Mouse (Mus musculus) limb, embryonic 11.5 days (tissue): ENCODE data around the gene Plekhm2. TPM values are rescaled to one million over a fixed set of nuclear protein-coding genes. Genes with fewer than 3 reads are reported as not detected.

Experiments
- ATAC-seq: fragments of 200-750 bp; cut with Nextera tagmentation; 2 replicates; pipeline ENCODE4 v1.8.0; 2017; ENCODE audit warnings: low read depth; ENCODE audit not compliant: insufficient number of reproducible peaks, low FRiP score, low TSS enrichment
- DNase-seq: peaks from one replicate; pipeline ENCODE4 v3.0.0-alpha.2; 2015; ENCODE audit warnings: low spot score
- H3K27ac ChIP-seq: fragments of 300-500 bp; sonication (generic); replicated peaks from 2 replicates; pipeline ENCODE4 v1.5.1; 2014; ENCODE audit warnings: low read depth, mild to moderate bottlenecking, low read length
- H3K27me3 ChIP-seq: fragments of 300-500 bp; sonication (generic); 2 replicates; pipeline ENCODE4 v1.6.1; 2014; ENCODE audit warnings: mild to moderate bottlenecking, low read length, mixed read lengths; ENCODE audit not compliant: control insufficient read depth, insufficient read depth
- H3K36me3 ChIP-seq: fragments of 300-500 bp; sonication (generic); 2 replicates; pipeline ENCODE4 v1.6.1; 2014; ENCODE audit warnings: mild to moderate bottlenecking, low read length, moderate library complexity, mixed read lengths; ENCODE audit not compliant: control insufficient read depth, insufficient read depth
- H3K4me1 ChIP-seq: fragments of 300-500 bp; sonication (generic); 2 replicates; pipeline ENCODE4 v1.6.1; 2014; ENCODE audit warnings: low read length, mixed read lengths; ENCODE audit not compliant: control insufficient read depth, insufficient read depth
- H3K4me2 ChIP-seq: fragments of 300-500 bp; sonication (generic); 2 replicates; pipeline ENCODE4 v1.6.1; 2014; ENCODE audit warnings: low read depth, mild to moderate bottlenecking, moderate library complexity; ENCODE audit not compliant: severe bottlenecking
- H3K4me3 ChIP-seq: fragments of 300-500 bp; sonication (generic); 2 replicates; pipeline ENCODE4 v1.5.1; 2014; ENCODE audit warnings: low read depth, low read length
- H3K9ac ChIP-seq: fragments of 300-500 bp; sonication (generic); 2 replicates; pipeline ENCODE4 v1.6.1; 2014; ENCODE audit warnings: mild to moderate bottlenecking, low read length
- H3K9me3 ChIP-seq: fragments of 300-500 bp; sonication (generic); 2 replicates; pipeline ENCODE4 v1.6.1; 2016; ENCODE audit warnings: low read length; ENCODE audit not compliant: control insufficient read depth
- WGBS: fragments of 180-500 bp; shearing (Covaris S2); extraction: QIAGEN DNeasy Blood & Tissue Kit; methylation state at CpG from one replicate; pipeline ENCODE4 v1.1.7; 2014; 5-methylcytosine and 5-hydroxymethylcytosine counted together
- polyA plus RNA-seq: library from polyadenylated mRNA; unstranded; fragments of >200 nt; fragmentation: Nextera tagmentation; extraction: Ambion mirVana; gene quantifications from 2 replicates; pipeline ENCODE4 v1.2.1, GENCODE M21; 2014

Gene Plekhm2
- polyA plus RNA-seq, 1 experiment from 2014 or later: 4.4 TPM

- no peak for ATAC-seq
- Histone ChIP-seq H3K9me3 (no peaks in the 10 kb centered on the region), H3K27me3 (no peaks in the 10 kb centered on the region), H3K27ac (no peak overlapping the region), H3K9ac (no peak overlapping the region), H3K36me3 (0 out of 2 replicates have a peak, but pooled peaks cover 2% of the 10 kb centered on the region), H3K4me3 (no peak overlapping the region), H3K4me1 (peaks cover 6% of the 10 kb centered on the region; the same call in 1 of the 2 replicates), H3K4me2 (no peak overlapping the region)
- WGBS: 85% methylated on average over 6 of the region's 6 CpGs
- no peak for DNase-seq
Observed at GRCm38 (mm10) chr4:141658846-141659484, 5.7 kb downstream of the Plekhm2 start.

- Histone ChIP-seq H3K4me1 (no peaks in the 10 kb centered on the region), H3K9ac (no peak overlapping the region), H3K4me2 (no peak overlapping the region), H3K27me3 (no peaks in the 10 kb centered on the region), H3K27ac (no peak overlapping the region), H3K36me3 (0 out of 2 replicates have a peak, but pooled peaks cover 4% of the 10 kb centered on the region), H3K4me3 (no peak overlapping the region), H3K9me3 (no peaks in the 10 kb centered on the region)
- DNase-seq (no peak), ATAC-seq (no peak)
- 93% methylated on average over 8 of the region's 8 CpGs for WGBS
Observed at GRCm38 (mm10) chr4:141656932-141657331, 7.8 kb downstream of the Plekhm2 start.

- 86% methylated on average over 12 of the region's 12 CpGs for WGBS
- H3K4me2 ChIP-seq: no peak overlapping the region
- no peaks in the 10 kb centered on the region for H3K9me3 ChIP-seq
- H3K36me3 ChIP-seq: 0 out of 2 replicates have a peak, but pooled peaks cover 4% of the 10 kb centered on the region
- no peaks in the 10 kb centered on the region for H3K27me3 ChIP-seq
- H3K4me1 ChIP-seq: no peaks in the 10 kb centered on the region
- H3K27ac ChIP-seq: no peak overlapping the region
- DNase-seq (no peak), ATAC-seq (no peak)
- no peak overlapping the region for H3K4me3 ChIP-seq
- no peak overlapping the region for H3K9ac ChIP-seq
Observed at GRCm38 (mm10) chr4:141655908-141656608, 8.6 kb downstream of the Plekhm2 start.

- Histone ChIP-seq H3K27me3 (no peaks in the 10 kb centered on the region), H3K27ac (no peak overlapping the region), H3K36me3 (peaks cover 4% of the 10 kb centered on the region; the same call in 1 of the 2 replicates), H3K4me2 (no peak overlapping the region), H3K4me3 (no peak overlapping the region), H3K4me1 (no peaks in the 10 kb centered on the region), H3K9ac (no peak overlapping the region), H3K9me3 (no peaks in the 10 kb centered on the region)
- DNase-seq: no peak
- no peak for ATAC-seq
- WGBS: 85% methylated on average over 6 of the region's 6 CpGs
Observed at GRCm38 (mm10) chr4:141654509-141654908, 10.2 kb downstream of the Plekhm2 start.

- Histone ChIP-seq H3K27me3 (no peaks in the 10 kb centered on the region), H3K9ac (no peak overlapping the region), H3K4me3 (no peak overlapping the region), H3K4me1 (no peaks in the 10 kb centered on the region), H3K9me3 (no peaks in the 10 kb centered on the region), H3K36me3 (peaks cover 4% of the 10 kb centered on the region; the same call in 1 of the 2 replicates), H3K4me2 (no peak overlapping the region), H3K27ac (no peak overlapping the region)
- no peak for ATAC-seq
- no peak for DNase-seq
- WGBS: 93% methylated on average over 13 of the region's 13 CpGs
Observed at GRCm38 (mm10) chr4:141653813-141654212, 10.9 kb downstream of the Plekhm2 start.

- H3K4me2 ChIP-seq: no peak overlapping the region
- H3K36me3 ChIP-seq: peaks cover 4% of the 10 kb centered on the region; the same call in 1 of the 2 replicates
- no peak for DNase-seq
- 90% methylated on average over 8 of the region's 8 CpGs for WGBS
- no peaks in the 10 kb centered on the region for H3K27me3 ChIP-seq
- no peak for ATAC-seq
- H3K27ac ChIP-seq: no peak overlapping the region
- H3K4me3 ChIP-seq: no peak overlapping the region
- H3K9me3 ChIP-seq: no peaks in the 10 kb centered on the region
- no peaks in the 10 kb centered on the region for H3K4me1 ChIP-seq
- no peak overlapping the region for H3K9ac ChIP-seq
Observed at GRCm38 (mm10) chr4:141653044-141653443, 11.7 kb downstream of the Plekhm2 start.

- Histone ChIP-seq H3K9ac (no peak overlapping the region), H3K27me3 (no peaks in the 10 kb centered on the region), H3K36me3 (peaks cover 4% of the 10 kb centered on the region; the same call in 1 of the 2 replicates), H3K4me3 (no peak overlapping the region), H3K4me1 (no peaks in the 10 kb centered on the region), H3K27ac (no peak overlapping the region), H3K4me2 (no peak overlapping the region), H3K9me3 (no peaks in the 10 kb centered on the region)
- ATAC-seq: no peak
- 90% methylated on average over 10 of the region's 10 CpGs for WGBS
- DNase-seq: no peak
Observed at GRCm38 (mm10) chr4:141651944-141652343, 12.8 kb downstream of the Plekhm2 start.

GRCm38 (mm10) chr4:141651286-141651685 is 13.4 kb downstream of the Plekhm2 start:
- Histone ChIP-seq H3K4me1 (no peaks in the 10 kb centered on the region), H3K4me2 (no peak overlapping the region), H3K4me3 (no peak overlapping the region), H3K27ac (no peak overlapping the region), H3K9me3 (no peaks in the 10 kb centered on the region), H3K36me3 (peaks cover 4% of the 10 kb centered on the region; the same call in 1 of the 2 replicates), H3K9ac (no peak overlapping the region), H3K27me3 (no peaks in the 10 kb centered on the region)
- WGBS: 89% methylated on average over 6 of the region's 6 CpGs
- DNase-seq (no peak), ATAC-seq (no peak)
